ENCODE assay signal across 8 mouse cellular contexts in genomic region chrX:101260441-101261325, GRCm38 (mm10). TPM values are rescaled to one million over a fixed set of nuclear protein-coding genes. Genes with fewer than 3 reads are reported as not detected.
DNase-seq lines count a peak whose midpoint lies in the region; ATAC-seq and TF ChIP-seq lines count a peak whose summit lies in the region.

No protein-coding gene starts in this region.

- peak overlapping the region; percentile 64 for H3K27ac ChIP-seq in intestine, embryonic 14.5 days (ENCODE audit: low read depth)
- no peak overlapping the region for H3K27ac ChIP-seq in intestine, postnatal 0 days (ENCODE audit: low read depth, low read length)
- peak overlapping the region; percentile 86 for H3K27ac ChIP-seq in embryonic facial prominence, embryonic 10.5 days (replicated peaks)
- peak overlapping the region; percentile 87 for H3K27ac ChIP-seq in limb, embryonic 11.5 days (replicated peaks; ENCODE audit: low read depth, low read length)

- DNase-seq in intestine, embryonic 14.5 days (ENCODE audit: low spot score): peak; percentile 58
- DNase-seq in embryonic facial prominence, embryonic 10.5 days (ENCODE audit: low spot score): peak; percentile 82
- DNase-seq in limb, embryonic 11.5 days (ENCODE audit: low spot score): peak; percentile 80
- DNase-seq in retina, postnatal 1 day: peak; percentile 73
- no peak for DNase-seq in B cell, adult 2 months
- no peak for DNase-seq in adrenal gland, adult 2 months
- no peak for DNase-seq in left cerebral cortex, postnatal 36 days (ENCODE audit: low spot score in 2 of 2)

- 11% methylated on average over 10 of the region's 13 CpGs for WGBS in intestine, embryonic 14.5 days
- WGBS in intestine, postnatal 0 days: 28% methylated on average over 12 of the region's 13 CpGs
- WGBS in embryonic facial prominence, embryonic 10.5 days: 11% methylated on average over 13 of the region's 13 CpGs
- WGBS in limb, embryonic 11.5 days: 23% methylated on average over 13 of the region's 13 CpGs

- no peak for TF ChIP-seq CTCF in intestine, postnatal 0 days (IDR thresholded peaks at IDR 0.05; ENCODE audit: low read depth)

- intact Hi-C loops in left cerebral cortex, postnatal 36 days (cut with DNase I): no loop called here

- H3K4me1 ChIP-seq in intestine, embryonic 14.5 days (replicated peaks; ENCODE audit: control insufficient read depth, insufficient read depth, low read length): peaks cover 5% of the 10 kb centered on the region; the same call in 1 of the 2 replicates
- no peaks in the 10 kb centered on the region for H3K4me1 ChIP-seq in intestine, postnatal 0 days (replicated peaks; ENCODE audit: control insufficient read depth, insufficient read depth, low read length)
- H3K4me1 ChIP-seq in embryonic facial prominence, embryonic 10.5 days: peaks cover 53% of the 10 kb centered on the region
- peaks cover 6% of the 10 kb centered on the region for H3K4me1 ChIP-seq in limb, embryonic 11.5 days (ENCODE audit: control insufficient read depth, insufficient read depth, low read length)

- no peak overlapping the region for H3K4me3 ChIP-seq in intestine, embryonic 14.5 days (ENCODE audit: low read depth, low read length)
- H3K4me3 ChIP-seq in intestine, postnatal 0 days (ENCODE audit: low read depth, low read length): no peak overlapping the region
- H3K4me3 ChIP-seq in embryonic facial prominence, embryonic 10.5 days: peak overlapping the region; percentile 26; the same call in 1 of the 2 replicates
- no peak overlapping the region for H3K4me3 ChIP-seq in limb, embryonic 11.5 days (ENCODE audit: low read depth, low read length)

- H3K9me3 ChIP-seq in intestine, embryonic 14.5 days (ENCODE audit: control insufficient read depth, low read length): no peaks in the 10 kb centered on the region
- no peaks in the 10 kb centered on the region for H3K9me3 ChIP-seq in intestine, postnatal 0 days (ENCODE audit: control insufficient read depth)
- no peaks in the 10 kb centered on the region for H3K9me3 ChIP-seq in embryonic facial prominence, embryonic 10.5 days
- H3K9me3 ChIP-seq in limb, embryonic 11.5 days (ENCODE audit: control insufficient read depth, low read length): no peaks in the 10 kb centered on the region

- no peak overlapping the region for H3K9ac ChIP-seq in intestine, embryonic 14.5 days (ENCODE audit: low read length)
- H3K9ac ChIP-seq in intestine, postnatal 0 days (ENCODE audit: low read depth, low read length): no peak overlapping the region
- no peak overlapping the region for H3K9ac ChIP-seq in limb, embryonic 11.5 days (ENCODE audit: low read length)

- 0 out of 2 replicates have a peak, but pooled peaks cover 2% of the 10 kb centered on the region for H3K27me3 ChIP-seq in intestine, embryonic 14.5 days (replicated peaks; ENCODE audit: control insufficient read depth, insufficient read depth, low read length)
- no peaks in the 10 kb centered on the region for H3K27me3 ChIP-seq in intestine, postnatal 0 days (replicated peaks; ENCODE audit: control insufficient read depth, insufficient read depth, low read length)
- H3K27me3 ChIP-seq in embryonic facial prominence, embryonic 10.5 days (replicated peaks; ENCODE audit: low read depth, poor library complexity, severe bottlenecking): peaks cover 66% of the 10 kb centered on the region
- no peaks in the 10 kb centered on the region for H3K27me3 ChIP-seq in limb, embryonic 11.5 days (ENCODE audit: control insufficient read depth, insufficient read depth, low read length)

- ATAC-seq in intestine, embryonic 14.5 days (replicated peaks; ENCODE audit: low FRiP score, low TSS enrichment, low read depth): peak; percentile 81
- no peak for ATAC-seq in intestine, postnatal 0 days
- ATAC-seq in limb, embryonic 11.5 days (ENCODE audit: insufficient number of reproducible peaks, low FRiP score, low TSS enrichment, low read depth): peak; percentile 91

- H3K36me3 ChIP-seq in intestine, embryonic 14.5 days (ENCODE audit: control insufficient read depth, insufficient read depth, low read length): 0 out of 2 replicates have a peak, but pooled peaks cover 6% of the 10 kb centered on the region
- H3K36me3 ChIP-seq in intestine, postnatal 0 days (ENCODE audit: control insufficient read depth, insufficient read depth): no peaks in the 10 kb centered on the region
- peaks cover 15% of the 10 kb centered on the region for H3K36me3 ChIP-seq in embryonic facial prominence, embryonic 10.5 days (replicated peaks)
- no peaks in the 10 kb centered on the region; the same call in 1 of the 2 replicates for H3K36me3 ChIP-seq in limb, embryonic 11.5 days (ENCODE audit: control insufficient read depth, insufficient read depth, low read length)

- no peak overlapping the region for H3K4me2 ChIP-seq in intestine, embryonic 14.5 days (ENCODE audit: low read length)
- no peak overlapping the region for H3K4me2 ChIP-seq in intestine, postnatal 0 days (replicated peaks; ENCODE audit: low read depth)
- H3K4me2 ChIP-seq in limb, embryonic 11.5 days (ENCODE audit: low read depth, severe bottlenecking): peak overlapping the region; percentile 15; the same call in 1 of the 2 replicates

RNA-seq across cellular contexts. Expression of gene Gm614, which starts 3.1 kb away (rescaled TPM):
- polyA plus RNA-seq in intestine, embryonic 14.5 days (2014; fragmentation: Nextera tagmentation; extraction: Ambion mirVana): not detected in 2 replicates
- polyA plus RNA-seq in intestine, postnatal 0 days (2015; fragmentation: Nextera tagmentation; extraction: Ambion mirVana): not detected in 2 replicates
- polyA plus RNA-seq in embryonic facial prominence, embryonic 10.5 days (2016; fragmentation: Nextera tagmentation; extraction: Ambion mirVana): not detected in 2 replicates
- not detected in 2 replicates for polyA plus RNA-seq in limb, embryonic 11.5 days (2014; fragmentation: Nextera tagmentation; extraction: Ambion mirVana)
- total RNA-seq in adrenal gland, adult 2 months (2021): not detected
- not detected in 2 replicates for polyA plus RNA-seq in adrenal gland, adult 2 months (2012; rRNA removed)
- not detected for total RNA-seq in left cerebral cortex, postnatal 36 days (2021)

RNA-seq across cellular contexts. Expression of gene Foxo4, which starts 6.4 kb away (rescaled TPM):
- 2.3 and 2.5 TPM in 2 replicates for polyA plus RNA-seq in intestine, embryonic 14.5 days (2014; fragmentation: Nextera tagmentation; extraction: Ambion mirVana)
- 1.4 and 1.6 TPM in 2 replicates for polyA plus RNA-seq in intestine, postnatal 0 days (2015; fragmentation: Nextera tagmentation; extraction: Ambion mirVana)
- 2.3 and 2.9 TPM in 2 replicates for polyA plus RNA-seq in embryonic facial prominence, embryonic 10.5 days (2016; fragmentation: Nextera tagmentation; extraction: Ambion mirVana)
- polyA plus RNA-seq in limb, embryonic 11.5 days (2014; fragmentation: Nextera tagmentation; extraction: Ambion mirVana): 7.3 and 8.8 TPM in 2 replicates
- 10 to 100 TPM; 25.6 to 32.9 TPM for total RNA-seq in adrenal gland, adult 2 months (2021)
- polyA plus RNA-seq in adrenal gland, adult 2 months (2012; rRNA removed): 39.0 and 42.5 TPM in 2 replicates
- 10 to 100 TPM; 15.5 to 17.0 TPM for total RNA-seq in left cerebral cortex, postnatal 36 days (2021)

RNA-seq across cellular contexts. Expression of gene Il2rg, which starts 7.4 kb away (rescaled TPM):
- polyA plus RNA-seq in intestine, embryonic 14.5 days (2014; fragmentation: Nextera tagmentation; extraction: Ambion mirVana): 9.6 and 11.5 TPM in 2 replicates
- polyA plus RNA-seq in intestine, postnatal 0 days (2015; fragmentation: Nextera tagmentation; extraction: Ambion mirVana): 4.6 and 6.1 TPM in 2 replicates
- 3.2 and 3.3 TPM in 2 replicates for polyA plus RNA-seq in embryonic facial prominence, embryonic 10.5 days (2016; fragmentation: Nextera tagmentation; extraction: Ambion mirVana)
- polyA plus RNA-seq in limb, embryonic 11.5 days (2014; fragmentation: Nextera tagmentation; extraction: Ambion mirVana): 4.4 and 4.6 TPM in 2 replicates
- total RNA-seq in adrenal gland, adult 2 months (2021): 1 to 10 TPM; 5.9 to 8.4 TPM
- 3.7 TPM in 2 replicates for polyA plus RNA-seq in adrenal gland, adult 2 months (2012; rRNA removed)
- 1 to 10 TPM in 1 of 2 experiments, under 1 TPM in 1; 0.99 to 2.4 TPM for total RNA-seq in left cerebral cortex, postnatal 36 days (2021)

RNA-seq across cellular contexts. Expression of gene Gm20489, which starts 8.1 kb away (rescaled TPM):
- not detected in 2 replicates for polyA plus RNA-seq in intestine, embryonic 14.5 days (2014; fragmentation: Nextera tagmentation; extraction: Ambion mirVana)
- polyA plus RNA-seq in intestine, postnatal 0 days (2015; fragmentation: Nextera tagmentation; extraction: Ambion mirVana): not detected in 2 replicates
- not detected in 2 replicates for polyA plus RNA-seq in embryonic facial prominence, embryonic 10.5 days (2016; fragmentation: Nextera tagmentation; extraction: Ambion mirVana)
- not detected in 2 replicates for polyA plus RNA-seq in limb, embryonic 11.5 days (2014; fragmentation: Nextera tagmentation; extraction: Ambion mirVana)
- total RNA-seq in adrenal gland, adult 2 months (2021): not detected
- polyA plus RNA-seq in adrenal gland, adult 2 months (2012; rRNA removed): not detected in 2 replicates
- total RNA-seq in left cerebral cortex, postnatal 36 days (2021): not detected

RNA-seq across cellular contexts. Expression of gene Med12, which starts 13.1 kb away (rescaled TPM):
- polyA plus RNA-seq in intestine, embryonic 14.5 days (2014; fragmentation: Nextera tagmentation; extraction: Ambion mirVana): 38.5 and 48.2 TPM in 2 replicates
- polyA plus RNA-seq in intestine, postnatal 0 days (2015; fragmentation: Nextera tagmentation; extraction: Ambion mirVana): 13.9 and 14.0 TPM in 2 replicates
- 37.7 and 39.0 TPM in 2 replicates for polyA plus RNA-seq in embryonic facial prominence, embryonic 10.5 days (2016; fragmentation: Nextera tagmentation; extraction: Ambion mirVana)
- 57.6 and 58.2 TPM in 2 replicates for polyA plus RNA-seq in limb, embryonic 11.5 days (2014; fragmentation: Nextera tagmentation; extraction: Ambion mirVana)
- 10 to 100 TPM; 30.2 to 36.4 TPM for total RNA-seq in adrenal gland, adult 2 months (2021)
- 132 and 157 TPM in 2 replicates for polyA plus RNA-seq in adrenal gland, adult 2 months (2012; rRNA removed)
- 10 to 100 TPM; 18.4 to 26.4 TPM for total RNA-seq in left cerebral cortex, postnatal 36 days (2021)

Comparison
In these comparisons a context has a peak if more than half of its experiments do, and no peak if none do; other contexts are left out.
1. DNase-seq: peak in intestine, embryonic 14.5 days (single experiment), embryonic facial prominence, embryonic 10.5 days (single experiment), limb, embryonic 11.5 days (single experiment) and retina, postnatal 1 day (single experiment); none in B cell, adult 2 months (0 of 2), adrenal gland, adult 2 months (single experiment) and left cerebral cortex, postnatal 36 days (0 of 2).